Mouse (Mus musculus) right cerebral cortex, postnatal 25 days (tissue): Measurements from ENCODE around the gene Pm20d2.

ENCODE experiments used
- DNase-seq: peaks from one replicate; pipeline ENCODE4 v3.0.0; 2022

Gene Pm20d2

GRCm38 (mm10) chr4:33189735-33190036 is at the start of gene Pm20d2:
Gene Pm20d2, minus strand, starts transcription at chr4:33189737.
- DNase-seq = no peak

- no peak for DNase-seq
Measured at GRCm38 (mm10) chr4:33230881-33231280, 41.3 kb upstream of the Pm20d2 start.

GRCm38 (mm10) chr4:33229639-33230038 is 40.1 kb upstream of the Pm20d2 start:
- no peak for DNase-seq

GRCm38 (mm10) chr4:33227164-33227563 is 37.6 kb upstream of the Pm20d2 start:
- DNase-seq = no peak

GRCm38 (mm10) chr4:33224003-33224675 is 34.6 kb upstream of the Pm20d2 start:
- DNase-seq = no peak

GRCm38 (mm10) chr4:33221847-33222246 is 32.3 kb upstream of the Pm20d2 start:
- no peak for DNase-seq

- DNase-seq = peak; percentile 45
Measured at GRCm38 (mm10) chr4:33208881-33209841, 19.6 kb upstream of the Pm20d2 start, which contains the start of gene Srsf12. Gene Srsf12, plus strand, starts transcription at chr4:33208991.

- DNase-seq = no peak
Measured at GRCm38 (mm10) chr4:33207551-33207950, 18.0 kb upstream of the Pm20d2 start.

GRCm38 (mm10) chr4:33204682-33205081 is 15.1 kb upstream of the Pm20d2 start:
- DNase-seq = peak; percentile 17

- no peak for DNase-seq
Measured at GRCm38 (mm10) chr4:33198117-33198516, 8.6 kb upstream of the Pm20d2 start.

- DNase-seq = peak; percentile 86
Measured at GRCm38 (mm10) chr4:33188781-33189734, 479 bp downstream of the Pm20d2 start.

GRCm38 (mm10) chr4:33188164-33188563 is 1.4 kb downstream of the Pm20d2 start:
- DNase-seq = peak; percentile 7

GRCm38 (mm10) chr4:33183477-33183876 is 6.1 kb downstream of the Pm20d2 start:
- peak; percentile 31 for DNase-seq

GRCm38 (mm10) chr4:33152087-33153038 is 37.2 kb downstream of the Pm20d2 start:
- no peak for DNase-seq

- DNase-seq = no peak
Measured at GRCm38 (mm10) chr4:33149150-33149549, 40.4 kb downstream of the Pm20d2 start.

GRCm38 (mm10) chr4:33147825-33148224 is 41.7 kb downstream of the Pm20d2 start:
- no peak for DNase-seq

- DNase-seq = no peak
Measured at GRCm38 (mm10) chr4:33146679-33147291, 42.8 kb downstream of the Pm20d2 start.

GRCm38 (mm10) chr4:33132221-33132620 is 57.3 kb downstream of the Pm20d2 start, which contains the start of gene Gabrr1:
Gene Gabrr1, plus strand, starts transcription at chr4:33132521.
- DNase-seq = no peak

GRCm38 (mm10) chr4:33125409-33126084 is 64.0 kb downstream of the Pm20d2 start:
- no peak for DNase-seq

- DNase-seq = peak; percentile 11
Measured at GRCm38 (mm10) chr4:33124493-33124892, 65.0 kb downstream of the Pm20d2 start.
